Mouse (Mus musculus) ES-Bruce4 (cell line): ENCODE measurements around the gene Gm48551. TPM values are rescaled to one million over a fixed set of nuclear protein-coding genes. Genes with fewer than 3 reads are reported as not detected.

ENCODE experiments used
- H3K27ac ChIP-seq: 2 replicates; pipeline ENCODE4 v1.5.1; 2012; ENCODE audit warnings: low read length, inconsistent platforms; ENCODE audit not compliant: insufficient read depth
- H3K27me3 ChIP-seq: 2 replicates; pipeline ENCODE4 v1.6.1; 2012; ENCODE audit warnings: mild to moderate bottlenecking, low read length, inconsistent platforms; ENCODE audit not compliant: control insufficient read depth, poor library complexity, insufficient read depth, severe bottlenecking
- H3K36me3 ChIP-seq: 2 replicates; pipeline ENCODE4 v1.6.1; 2012; ENCODE audit warnings: inconsistent platforms, mild to moderate bottlenecking, low read length, moderate library complexity; ENCODE audit not compliant: control insufficient read depth, poor library complexity, insufficient read depth, severe bottlenecking
- H3K4me1 ChIP-seq: one replicate; pipeline ENCODE4 v1.8.1; 2011; ENCODE audit warnings: low read length; ENCODE audit not compliant: control insufficient read depth, insufficient read depth
- H3K4me3 ChIP-seq: 2 replicates; pipeline ENCODE4 v1.5.1; 2011; ENCODE audit warnings: low read depth, mild to moderate bottlenecking, low read length
- H3K9ac ChIP-seq: 2 replicates; pipeline ENCODE4 v1.6.1; 2012; ENCODE audit warnings: low read depth, mild to moderate bottlenecking, inconsistent platforms; ENCODE audit not compliant: poor library complexity, severe bottlenecking
- H3K9me3 ChIP-seq: replicated peaks from 2 replicates; pipeline ENCODE4 v1.6.1; 2012; ENCODE audit warnings: mild to moderate bottlenecking, low read length, inconsistent platforms; ENCODE audit not compliant: control insufficient read depth, poor library complexity, insufficient read depth, severe bottlenecking
- CTCF ChIP-seq: IDR thresholded peaks from one replicate; pipeline ENCODE4 v1.8.1; 2011; ENCODE audit warnings: low read depth, low read length
- EP300 ChIP-seq: IDR thresholded peaks from 2 replicates; pipeline ENCODE4 v1.6.1; 2011; ENCODE audit warnings: low read depth, low read length; ENCODE audit not compliant: insufficient read depth
- POLR2A ChIP-seq: IDR thresholded peaks from one replicate; pipeline ENCODE4 v1.8.1; 2011; ENCODE audit warnings: low read length; ENCODE audit not compliant: insufficient read depth
- polyA plus RNA-seq: library from polyadenylated mRNA; stranded (reverse); fragments of >200 nt; gene quantifications from 2 replicates; pipeline ENCODE4 v1.2.4, GENCODE M21; 2011; ENCODE audit warnings: low read depth; ENCODE audit not compliant: missing spikeins, insufficient read depth, insufficient read length

The Gm48551 gene
- polyA plus RNA-seq, 1 experiment, result 1.5 TPM

DNA sequence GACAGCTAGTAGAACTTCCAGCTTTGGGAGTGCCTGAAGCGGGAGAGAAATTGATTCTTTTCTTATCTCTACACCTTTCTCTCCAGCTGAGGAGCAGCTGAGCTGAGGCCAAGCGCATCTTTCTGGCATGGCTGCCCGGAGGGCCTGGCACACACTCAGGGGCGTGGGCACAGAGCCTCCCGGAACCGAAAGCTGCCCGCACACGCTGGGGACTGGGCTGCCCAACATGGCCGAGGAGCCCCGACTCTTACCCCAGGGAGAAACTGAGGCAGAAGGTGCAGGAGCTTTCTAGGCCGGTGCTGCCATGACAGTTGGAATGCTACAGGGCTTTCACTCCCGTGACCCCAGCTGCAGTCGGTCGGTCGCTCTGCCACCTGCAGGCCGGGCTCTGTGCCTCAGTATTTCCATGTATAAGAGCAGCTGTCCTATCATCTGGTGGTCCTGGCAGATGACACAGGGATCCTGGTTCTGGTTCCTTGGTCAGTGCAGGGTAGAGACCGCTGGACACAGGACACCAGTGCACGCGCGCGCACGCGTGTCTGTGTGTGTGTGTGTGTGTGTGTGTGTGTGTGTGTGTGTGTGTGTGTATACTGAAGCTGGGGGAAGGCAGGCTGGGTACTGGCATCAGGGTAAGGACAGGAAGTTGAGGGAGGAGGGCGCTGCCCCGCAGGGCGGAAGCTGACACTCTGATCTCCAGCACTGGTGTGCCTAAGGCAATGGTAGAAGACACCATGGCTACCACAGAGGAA lies 49.4 kb downstream of the Gm48551 start:
- no peak overlapping the region for H3K4me3 ChIP-seq
- H3K36me3 ChIP-seq, result no peaks in the 10 kb centered on the region
- no peaks in the 10 kb centered on the region for H3K27me3 ChIP-seq
- peaks cover 4% of the 10 kb centered on the region for H3K4me1 ChIP-seq
- no peaks in the 10 kb centered on the region for H3K9me3 ChIP-seq
- TF ChIP-seq POLR2A (no peak), EP300 (no peak), CTCF (no peak)
- H3K27ac ChIP-seq, result no peak overlapping the region
- H3K9ac ChIP-seq, result no peak overlapping the region

DNA sequence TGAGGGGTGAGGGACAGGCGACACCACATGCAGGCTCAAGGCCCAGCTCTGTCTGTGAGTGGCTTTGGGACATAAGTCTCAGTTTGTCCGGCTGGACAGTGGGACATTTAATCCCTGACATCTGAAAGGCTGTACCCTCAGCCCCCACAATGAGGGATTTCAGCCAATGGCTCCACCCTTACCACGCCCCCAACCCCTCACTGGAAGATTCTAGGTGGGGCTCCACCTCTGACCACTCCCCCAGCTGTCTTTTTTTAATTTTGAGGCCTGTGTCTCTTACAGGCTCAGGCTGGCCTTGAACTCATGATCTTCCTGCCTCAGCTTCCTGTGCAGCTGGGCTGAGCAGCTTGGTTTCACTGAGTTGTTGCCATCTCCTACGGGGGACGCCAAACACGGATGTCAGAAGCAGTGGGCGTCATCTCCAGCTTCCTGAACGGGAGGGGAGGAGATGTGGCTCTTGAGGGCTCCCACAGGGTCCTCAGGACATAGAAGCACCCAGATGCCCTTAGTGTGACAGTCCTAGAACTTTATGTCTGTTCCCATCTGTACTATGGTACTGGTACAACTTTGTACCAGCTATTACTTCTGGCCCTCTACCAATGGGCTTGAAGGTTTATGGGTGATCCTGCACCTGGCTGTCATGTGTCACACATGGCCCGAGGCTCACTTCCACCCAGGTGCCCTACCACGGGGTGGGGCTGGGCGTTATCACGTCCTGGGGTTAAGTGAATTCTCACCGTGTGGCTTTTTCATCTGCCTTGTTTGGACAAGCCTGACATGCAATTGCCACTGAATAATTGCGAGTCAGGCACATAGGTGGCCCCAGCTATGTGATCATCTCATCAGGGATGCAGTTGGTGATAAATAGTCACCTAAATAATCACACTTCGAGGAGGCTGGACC lies 50.3 kb downstream of the Gm48551 start:
- Histone ChIP-seq H3K9me3 (no peaks in the 10 kb centered on the region), H3K27ac (no peak overlapping the region), H3K9ac (no peak overlapping the region), H3K36me3 (no peaks in the 10 kb centered on the region), H3K27me3 (no peaks in the 10 kb centered on the region), H3K4me1 (peaks cover 4% of the 10 kb centered on the region), H3K4me3 (no peak overlapping the region)
- TF ChIP-seq CTCF (no peak), POLR2A (no peak), EP300 (no peak)

DNA sequence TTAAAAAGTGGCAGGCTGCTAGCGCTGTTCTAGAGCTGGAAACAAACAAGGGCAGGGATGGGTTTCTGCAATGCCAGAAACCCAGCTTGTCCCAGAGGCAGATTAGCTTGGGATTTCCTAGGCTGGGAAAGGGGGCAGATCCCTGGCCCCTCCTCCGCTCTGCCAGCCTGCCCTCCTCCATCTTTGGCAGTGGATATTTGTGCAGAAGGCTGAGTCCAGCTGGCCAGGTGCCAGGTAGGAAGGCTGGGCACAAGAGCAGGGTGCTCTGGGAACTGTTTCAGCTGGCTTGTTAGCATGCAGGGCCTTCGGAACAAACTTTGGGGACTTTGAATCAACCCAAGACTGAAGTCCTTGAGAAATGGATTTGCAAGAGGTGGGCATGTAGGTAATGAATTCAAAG lies 51.2 kb downstream of the Gm48551 start:
- TF ChIP-seq EP300 (no peak), POLR2A (no peak), CTCF (no peak)
- no peak overlapping the region for H3K27ac ChIP-seq
- H3K9me3 ChIP-seq, result no peaks in the 10 kb centered on the region
- H3K4me3 ChIP-seq, result no peak overlapping the region
- H3K4me1 ChIP-seq, result peaks cover 4% of the 10 kb centered on the region
- no peaks in the 10 kb centered on the region for H3K36me3 ChIP-seq
- H3K9ac ChIP-seq, result no peak overlapping the region
- H3K27me3 ChIP-seq, result no peaks in the 10 kb centered on the region; the same call in 1 of the 2 replicates

DNA sequence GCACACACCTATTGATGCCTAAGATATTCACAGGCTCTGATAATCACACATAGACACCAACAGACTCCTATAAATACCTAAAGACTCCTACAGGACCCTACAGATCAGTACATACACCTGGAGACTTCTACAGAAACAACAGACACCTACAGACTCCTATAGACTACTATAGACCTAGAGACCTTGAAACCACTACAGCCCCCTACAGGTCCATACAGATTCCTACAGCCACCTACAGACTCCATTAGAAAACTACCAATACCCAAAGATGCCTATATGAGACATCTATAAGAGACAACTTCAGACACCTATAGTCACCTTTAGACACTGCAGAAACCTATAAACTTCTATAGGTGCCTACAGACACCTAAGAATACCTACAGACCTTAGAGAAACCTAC lies 56.8 kb downstream of the Gm48551 start:
- H3K4me1 ChIP-seq, result no peaks in the 10 kb centered on the region
- no peak overlapping the region for H3K4me3 ChIP-seq
- H3K27me3 ChIP-seq, result no peaks in the 10 kb centered on the region; the same call in 1 of the 2 replicates
- H3K36me3 ChIP-seq, result no peaks in the 10 kb centered on the region
- H3K27ac ChIP-seq, result no peak overlapping the region
- H3K9me3 ChIP-seq, result no peaks in the 10 kb centered on the region
- no peak overlapping the region for H3K9ac ChIP-seq
- TF ChIP-seq POLR2A, result no peak
- TF ChIP-seq CTCF, result no peak
- TF ChIP-seq EP300, result no peak

Other genes with a start within 250 kb of the Gm48551 start
- 12.6 and 14.4 TPM in 2 replicates for gene Zbtb7a, start 249.2 kb upstream of the Gm48551 start, polyA plus RNA-seq
- 36.8 and 44.9 TPM in 2 replicates for gene Pias4, start 216.5 kb upstream of the Gm48551 start, polyA plus RNA-seq
- 2,442 and 2,478 TPM in 2 replicates for gene Eef2, start 207.8 kb upstream of the Gm48551 start, polyA plus RNA-seq
- 61.2 and 64.8 TPM in 2 replicates for gene Dapk3, start 201.5 kb upstream of the Gm48551 start, polyA plus RNA-seq
- gene 4930442H23Rik, start 200.6 kb upstream of the Gm48551 start, polyA plus RNA-seq, result not detected in 2 replicates
- not detected in 2 replicates for gene Nmrk2, start 182.4 kb upstream of the Gm48551 start, polyA plus RNA-seq
- 0.88 and 0.91 TPM in 2 replicates for gene Atcay, start 153.6 kb upstream of the Gm48551 start, polyA plus RNA-seq
- gene Zfr2, start 151.3 kb upstream of the Gm48551 start, polyA plus RNA-seq, result 11.2 and 11.6 TPM in 2 replicates
- gene Matk, start 131.5 kb upstream of the Gm48551 start, polyA plus RNA-seq, result 1.1 and 1.2 TPM in 2 replicates
- 52.2 and 63.7 TPM in 2 replicates for gene Mrpl54, start 117.5 kb upstream of the Gm48551 start, polyA plus RNA-seq
- gene Apba3, start 117.5 kb upstream of the Gm48551 start, polyA plus RNA-seq, result 25.8 and 26.4 TPM in 2 replicates
- gene Tjp3, start 92.9 kb upstream of the Gm48551 start, polyA plus RNA-seq, result 41.5 and 42.7 TPM in 2 replicates
- 28.3 and 31.5 TPM in 2 replicates for gene Pip5k1c, start 91.5 kb upstream of the Gm48551 start, polyA plus RNA-seq
- 17.5 and 18.2 TPM in 2 replicates for gene Cactin, start 63.4 kb upstream of the Gm48551 start, polyA plus RNA-seq
- gene Tbxa2r, start 55.7 kb upstream of the Gm48551 start, polyA plus RNA-seq, result 0.57 and 1.5 TPM in 2 replicates
- 1.0 and 1.2 TPM in 2 replicates for gene Gipc3, start 41.2 kb upstream of the Gm48551 start, polyA plus RNA-seq
- gene Hmg20b, start 34.0 kb upstream of the Gm48551 start, polyA plus RNA-seq, result 51.8 and 57.3 TPM in 2 replicates
- 13.7 and 15.3 TPM in 2 replicates for gene Mfsd12, start 27.0 kb upstream of the Gm48551 start, polyA plus RNA-seq
- gene 4930404N11Rik, start 18.6 kb upstream of the Gm48551 start, polyA plus RNA-seq, result not detected in 2 replicates
- 47.8 and 51.4 TPM in 2 replicates for gene Fzr1, start 6.0 kb upstream of the Gm48551 start, polyA plus RNA-seq
- 52.9 and 70.3 TPM in 2 replicates for gene Dohh, start within 50 bp of the Gm48551 start, polyA plus RNA-seq
- 1.1 TPM in 1 of 2 replicates, not detected in the other for gene Gm48552, start 4.5 kb downstream of the Gm48551 start, polyA plus RNA-seq
- gene Smim24, start 8.6 kb downstream of the Gm48551 start, polyA plus RNA-seq, result 4.8 and 5.3 TPM in 2 replicates
- 6.1 and 7.2 TPM in 2 replicates for gene Nfic, start 71.2 kb downstream of the Gm48551 start, polyA plus RNA-seq
- gene Celf5, start 98.2 kb downstream of the Gm48551 start, polyA plus RNA-seq, result 27.5 and 30.5 TPM in 2 replicates
- gene Ncln, start 111.9 kb downstream of the Gm48551 start, polyA plus RNA-seq, result 37.2 and 41.6 TPM in 2 replicates
- 0.49 and 0.93 TPM in 2 replicates for gene S1pr4, start 115.7 kb downstream of the Gm48551 start, polyA plus RNA-seq
- 11.2 and 11.6 TPM in 2 replicates for gene Gna15, start 139.8 kb downstream of the Gm48551 start, polyA plus RNA-seq
- 32.0 and 35.3 TPM in 2 replicates for gene Gna11, start 160.7 kb downstream of the Gm48551 start, polyA plus RNA-seq
- 148 and 152 TPM in 2 replicates for gene Aes, start 175.0 kb downstream of the Gm48551 start, polyA plus RNA-seq
- gene Tle2, start 190.1 kb downstream of the Gm48551 start, polyA plus RNA-seq, result 3.1 and 3.8 TPM in 2 replicates
- 15.0 and 18.5 TPM in 2 replicates for gene Tle6, start 216.6 kb downstream of the Gm48551 start, polyA plus RNA-seq
- gene BC025920, start 221.8 kb downstream of the Gm48551 start, polyA plus RNA-seq, result 3.2 and 3.9 TPM in 2 replicates
- gene Sirt6, start 243.3 kb downstream of the Gm48551 start, polyA plus RNA-seq, result 15.0 and 16.6 TPM in 2 replicates
- 14.2 and 16.1 TPM in 2 replicates for gene Ankrd24, start 244.1 kb downstream of the Gm48551 start, polyA plus RNA-seq